Mouse (Mus musculus) adipocyte (in vitro differentiated cells): ENCODE measurements around the gene Numa1.
"Not testable (repeated sequence)": the region's sequence is repeated elsewhere in the genome, so short reads cannot be mapped to it uniquely, and the experiment has no call there.

Source experiments
- DNase-seq: peaks from one replicate; pipeline ENCODE4 v3.0.0-alpha.2; 2016; ENCODE audit warnings: low spot score

The Numa1 gene

GRCm38 (mm10) chr7:101933751-101934240 is at the start of gene Numa1, which contains the start of gene Lrrc51:
Gene Numa1, plus strand, starts transcription at chr7:101934111.
Gene Lrrc51, minus strand, starts transcription at chr7:101933895.
- DNase-seq, result peak; percentile 95

- no peak for DNase-seq
Measured at GRCm38 (mm10) chr7:101884160-101884559, 49.8 kb upstream of the Numa1 start.

GRCm38 (mm10) chr7:101886274-101886673 is 47.6 kb upstream of the Numa1 start:
- no peak for DNase-seq

- no peak for DNase-seq
Measured at GRCm38 (mm10) chr7:101888460-101888859, 45.5 kb upstream of the Numa1 start.

GRCm38 (mm10) chr7:101895695-101896094 is 38.2 kb upstream of the Numa1 start:
- no peak for DNase-seq

- peak; percentile 97 for DNase-seq
Measured at GRCm38 (mm10) chr7:101896104-101897066, 37.5 kb upstream of the Numa1 start.

- DNase-seq, result no peak
Measured at GRCm38 (mm10) chr7:101900331-101901097, 33.4 kb upstream of the Numa1 start.

GRCm38 (mm10) chr7:101901969-101902368 is 31.9 kb upstream of the Numa1 start:
- no peak for DNase-seq

- DNase-seq, result no peak
Measured at GRCm38 (mm10) chr7:101902846-101903245, 31.1 kb upstream of the Numa1 start.

- DNase-seq, result peak; percentile 98
Measured at GRCm38 (mm10) chr7:101905561-101906286, 28.2 kb upstream of the Numa1 start, which contains the start of gene Lamtor1. Gene Lamtor1, plus strand, starts transcription at chr7:101905904.

GRCm38 (mm10) chr7:101906287-101906681 is 27.6 kb upstream of the Numa1 start, which contains the start of gene Tomt:
Gene Tomt, minus strand, starts transcription at chr7:101906359.
- peak; percentile 53 for DNase-seq

- DNase-seq, result peak; percentile 64
Measured at GRCm38 (mm10) chr7:101906696-101907095, 27.2 kb upstream of the Numa1 start.

- DNase-seq, result no peak
Measured at GRCm38 (mm10) chr7:101908367-101908766, 25.5 kb upstream of the Numa1 start.

GRCm38 (mm10) chr7:101910138-101910537 is 23.8 kb upstream of the Numa1 start:
- DNase-seq, result peak; percentile 75

- DNase-seq, result no peak
Measured at GRCm38 (mm10) chr7:101911982-101912381, 21.9 kb upstream of the Numa1 start.

- DNase-seq, result peak; percentile 77
Measured at GRCm38 (mm10) chr7:101918071-101918470, 15.8 kb upstream of the Numa1 start.

- not testable (repeated sequence) for DNase-seq
Measured at GRCm38 (mm10) chr7:101925892-101926291, 8.0 kb upstream of the Numa1 start.

- DNase-seq, result peak; percentile 85
Measured at GRCm38 (mm10) chr7:101928093-101928492, 5.8 kb upstream of the Numa1 start.

- DNase-seq, result no peak
Measured at GRCm38 (mm10) chr7:101932551-101932950, 1.4 kb upstream of the Numa1 start.

GRCm38 (mm10) chr7:101933300-101933699 is 611 bp upstream of the Numa1 start:
- no peak for DNase-seq

- DNase-seq, result no peak
Measured at GRCm38 (mm10) chr7:101935957-101936356, 2.0 kb downstream of the Numa1 start.

GRCm38 (mm10) chr7:101936996-101937395 is 3.1 kb downstream of the Numa1 start:
- DNase-seq, result no peak
